Mouse (Mus musculus) duodenum, adult 2 months (tissue): ENCODE measurements around the gene Olfr46. TPM values are rescaled to one million over a fixed set of nuclear protein-coding genes. Genes with fewer than 3 reads are reported as not detected.

ENCODE experiments used
- polyA plus RNA-seq: library from polyadenylated mRNA; depleted of rRNA; stranded (reverse); fragments of >200 nt; gene quantifications from 2 replicates; pipeline ENCODE4 v1.2.3, GENCODE M21; 2012; ENCODE audit warnings: low replicate concordance; rRNA removed

The Olfr46 gene
- not detected in 2 replicates for polyA plus RNA-seq

DNA sequence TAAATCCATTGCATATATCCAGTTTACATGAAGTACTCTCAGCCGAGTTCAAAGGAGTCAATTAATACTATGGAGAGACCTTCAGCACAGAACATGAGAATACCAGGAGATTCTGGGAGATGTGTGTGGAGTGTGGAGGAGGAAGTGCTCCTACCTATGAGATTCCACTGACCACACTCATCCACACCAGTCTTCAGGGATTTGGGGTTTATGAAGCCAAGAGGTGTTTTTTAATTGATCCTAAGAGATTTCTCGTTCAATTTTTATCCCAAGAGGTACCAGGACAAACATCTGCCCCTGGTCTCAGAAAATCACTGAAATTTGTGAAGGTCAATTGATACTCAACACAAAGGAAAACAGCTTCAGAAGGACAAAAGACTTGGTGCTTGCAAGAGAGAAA is at the start of gene Olfr46:
Gene Olfr46 (plus strand): TSS at position 301 of the 400 bp plus-strand sequence.

DNA sequence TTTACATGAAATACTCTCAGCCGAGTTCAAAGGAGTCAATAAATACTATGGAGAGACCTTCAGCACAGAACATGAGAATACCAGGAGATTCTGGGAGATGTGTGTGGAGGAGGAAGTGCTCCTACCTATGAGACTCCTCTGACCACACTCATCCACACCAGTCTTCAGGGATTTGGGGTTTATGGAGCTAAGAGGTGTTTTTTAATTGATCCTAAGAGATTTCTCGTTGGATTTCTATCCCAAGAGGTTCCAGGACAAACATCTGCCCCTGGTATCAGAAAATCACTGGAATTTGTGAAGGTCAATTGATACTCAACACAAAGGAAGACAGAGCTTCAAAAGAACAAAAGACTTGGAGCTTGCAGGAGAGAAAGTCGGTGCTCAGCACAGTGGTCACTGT is 33.5 kb upstream of the Olfr46 start, which contains the start of gene Olfr538:
Gene Olfr538 (plus strand): TSS at position 301 of the 400 bp plus-strand sequence.

DNA sequence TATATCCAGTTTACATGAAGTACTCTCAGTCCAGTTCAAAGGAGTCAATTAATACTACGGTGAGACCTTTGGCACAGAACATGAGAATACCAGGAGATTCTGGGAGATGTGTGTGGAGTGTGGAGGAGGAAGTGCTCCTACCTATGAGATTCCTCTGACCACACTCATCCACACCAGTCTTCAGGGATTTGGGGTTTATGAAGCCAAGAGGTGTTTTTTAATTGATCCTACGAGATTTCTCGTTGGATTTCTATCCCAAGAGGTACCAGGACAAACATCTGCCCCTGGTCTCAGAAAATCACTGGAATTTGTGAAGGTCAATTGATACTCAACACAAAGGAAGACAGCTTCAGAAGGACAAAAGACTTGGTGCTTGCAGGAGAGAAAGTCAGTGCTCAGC is 27.6 kb downstream of the Olfr46 start, which contains the start of gene Olfr61:
Gene Olfr61 (plus strand): TSS at position 301 of the 400 bp plus-strand sequence.

DNA sequence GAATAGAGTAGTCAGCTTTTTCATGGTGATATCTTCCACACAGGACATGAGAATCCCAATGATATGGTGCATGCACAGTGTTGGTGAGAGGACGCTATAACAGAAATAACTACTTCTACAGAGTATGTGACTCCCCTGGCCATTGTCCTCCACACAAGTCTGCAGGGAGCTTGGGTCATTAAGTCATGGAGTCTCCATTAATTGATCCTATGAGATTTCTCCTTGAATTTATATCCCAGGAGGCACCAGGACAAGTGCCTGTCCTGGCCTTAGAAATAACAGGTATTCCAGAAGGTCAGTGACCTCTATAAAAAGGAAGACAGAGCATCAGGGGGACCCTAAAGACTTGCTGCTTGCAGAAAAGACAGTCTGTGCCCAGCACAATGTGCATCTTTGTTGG is 45.1 kb downstream of the Olfr46 start, which contains the start of gene Olfr53:
Gene Olfr53 (plus strand): TSS at position 301 of the 400 bp plus-strand sequence.

DNA sequence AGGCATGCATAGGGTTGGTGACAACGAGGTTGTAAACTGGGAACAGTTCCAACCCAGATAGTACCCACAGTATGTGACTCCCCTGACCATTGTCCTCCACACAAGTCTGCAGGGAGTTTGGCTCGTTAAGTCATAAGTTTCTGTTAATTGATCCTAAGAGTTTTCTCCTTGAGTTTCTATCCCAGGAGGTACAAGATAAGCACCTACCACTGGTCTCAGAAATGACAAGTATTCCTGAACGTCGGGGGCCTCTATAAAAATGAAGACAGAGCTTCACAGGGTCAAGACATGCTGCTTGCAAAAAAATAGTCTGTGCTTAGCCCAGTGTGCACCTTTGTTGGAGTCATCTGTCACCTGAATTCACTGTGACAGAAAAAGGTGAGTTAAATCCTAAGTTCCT is 58.6 kb downstream of the Olfr46 start, which contains the start of gene Olfr539:
Gene Olfr539 (plus strand): TSS at position 301 of the 400 bp plus-strand sequence.

Other genes starting within 250 kb of the Olfr46 start
- 0.41 and 0.62 TPM in 2 replicates for gene Olfr60, start 239.6 kb upstream of the Olfr46 start, polyA plus RNA-seq
- gene Olfr530, start 224.9 kb upstream of the Olfr46 start, polyA plus RNA-seq, result 0.13 TPM in 1 of 2 replicates, not detected in the other
- gene Olfr531, start 198.4 kb upstream of the Olfr46 start, polyA plus RNA-seq, result not detected in 2 replicates
- gene Olfr532, start 179.6 kb upstream of the Olfr46 start, polyA plus RNA-seq, result not detected in 2 replicates
- not detected in 2 replicates for gene Olfr533, start 137.9 kb upstream of the Olfr46 start, polyA plus RNA-seq
- gene Olfr535, start 117.1 kb upstream of the Olfr46 start, polyA plus RNA-seq, result not detected in 2 replicates
- gene Olfr536, start 93.9 kb upstream of the Olfr46 start, polyA plus RNA-seq, result not detected in 2 replicates
- gene Olfr538, start 33.4 kb upstream of the Olfr46 start, polyA plus RNA-seq, result not detected in 2 replicates
- not detected in 2 replicates for gene Olfr61, start 27.7 kb downstream of the Olfr46 start, polyA plus RNA-seq
- gene Olfr53, start 45.2 kb downstream of the Olfr46 start, polyA plus RNA-seq, result not detected in 2 replicates
- gene Olfr539, start 58.7 kb downstream of the Olfr46 start, polyA plus RNA-seq, result not detected in 2 replicates
- not detected in 2 replicates for gene Olfr45, start 80.7 kb downstream of the Olfr46 start, polyA plus RNA-seq
- not detected in 2 replicates for gene Olfr541, start 96.0 kb downstream of the Olfr46 start, polyA plus RNA-seq
- gene Cyp2e1, start 162.5 kb downstream of the Olfr46 start, polyA plus RNA-seq, result 0.25 and 0.65 TPM in 2 replicates
- not detected in 2 replicates for gene Syce1, start 186.6 kb downstream of the Olfr46 start, polyA plus RNA-seq
- 0.02 TPM in 1 of 2 replicates, not detected in the other for gene Zfp941, start 220.9 kb downstream of the Olfr46 start, polyA plus RNA-seq
- 70.0 and 92.2 TPM in 2 replicates for gene Urah, start 233.7 kb downstream of the Olfr46 start, polyA plus RNA-seq
- gene Scgb1c1, start 244.3 kb downstream of the Olfr46 start, polyA plus RNA-seq, result not detected in 2 replicates
- not detected in 2 replicates for gene Odf3, start 246.5 kb downstream of the Olfr46 start, polyA plus RNA-seq